Mouse (Mus musculus): ENCODE data around the gene Pex1. TPM values are rescaled to one million over a fixed set of nuclear protein-coding genes. Genes with fewer than 3 reads are reported as not detected.

The Pex1 gene
- polyA plus RNA-seq, 1 experiment from 2014 or later = 22.4 TPM

Small RNA genes within 50 kb of the gene (microRNA-seq; reads per million reads assigned to microRNA genes)
- gene Gm26238 = not detected

Other genes starting within 250 kb of the Pex1 start
- 44.1 and 44.6 TPM in 2 replicates for gene Fam133b, start 52.2 kb upstream of the Pex1 start, polyA plus RNA-seq (2016; fragmentation: Nextera tagmentation; extraction: Ambion mirVana)
- 4.9 and 6.2 TPM in 2 replicates for gene 1700109H08Rik, start 24.5 kb upstream of the Pex1 start, polyA plus RNA-seq (2016; fragmentation: Nextera tagmentation; extraction: Ambion mirVana)
- 14.3 and 15.3 TPM in 2 replicates for gene Rbm48, start 519 bp downstream of the Pex1 start, polyA plus RNA-seq (2016; fragmentation: Nextera tagmentation; extraction: Ambion mirVana)
- gene Tmbim7, start 55.1 kb downstream of the Pex1 start, polyA plus RNA-seq (2016; fragmentation: Nextera tagmentation; extraction: Ambion mirVana) = not detected in 2 replicates
- gene Gatad1, start 61.1 kb downstream of the Pex1 start, polyA plus RNA-seq (2016; fragmentation: Nextera tagmentation; extraction: Ambion mirVana) = 73.5 and 76.0 TPM in 2 replicates
- 21.6 and 22.1 TPM in 2 replicates for gene Ankib1, start 206.9 kb downstream of the Pex1 start, polyA plus RNA-seq (2016; fragmentation: Nextera tagmentation; extraction: Ambion mirVana)
- 77.8 and 83.3 TPM in 2 replicates for gene Krit1, start 207.1 kb downstream of the Pex1 start, polyA plus RNA-seq (2016; fragmentation: Nextera tagmentation; extraction: Ambion mirVana)
- gene Lrrd1, start 249.1 kb downstream of the Pex1 start, polyA plus RNA-seq (2016; fragmentation: Nextera tagmentation; extraction: Ambion mirVana) = 0.06 and 0.10 TPM in 2 replicates

Data from forebrain, embryonic 12.5 days (tissue).